Mouse (Mus musculus): ENCODE data around the gene Snx29.

DNA sequence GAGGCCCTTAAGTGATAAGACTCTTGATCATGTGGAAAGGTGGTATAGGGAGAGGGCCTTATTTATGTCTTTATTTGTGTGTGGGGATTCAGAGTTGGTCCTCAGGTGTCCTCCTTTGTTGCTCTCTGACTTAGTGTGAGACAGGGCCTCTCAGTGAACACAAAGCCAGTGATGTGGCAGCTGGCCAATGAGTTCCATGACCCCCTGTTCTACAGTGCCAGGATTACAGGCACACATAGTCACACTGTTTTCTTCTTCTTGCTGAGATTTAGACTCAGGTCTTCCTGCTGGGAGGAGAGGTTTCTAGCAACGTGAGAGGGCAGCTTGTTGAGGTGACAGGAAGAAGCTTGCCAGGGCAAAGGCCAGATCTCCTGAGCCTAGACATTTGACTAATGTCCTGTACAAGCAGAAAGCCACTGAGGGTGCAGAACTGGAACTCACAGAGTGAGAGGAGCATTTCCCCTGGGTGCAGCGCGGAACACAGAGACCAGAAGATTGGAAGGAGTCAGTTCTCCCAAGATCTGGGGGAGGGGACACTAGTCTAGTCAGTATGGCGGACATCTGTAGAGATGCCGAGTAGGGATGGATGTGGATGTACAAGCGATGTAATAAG lies 151.3 kb downstream of the Snx29 start:
- TF ChIP-seq POLR2A (IDR thresholded peaks at IDR 0.05; ENCODE audit: insufficient read depth, low read depth, low read length) = no peak
- no peak for TF ChIP-seq CTCF (IDR thresholded peaks at IDR 0.05)
- TF ChIP-seq EP300 (IDR thresholded peaks at IDR 0.05; ENCODE audit: insufficient read depth, low read depth, low read length) = no peak

Measured in heart, adult 2 months (tissue).